Mouse (Mus musculus) adrenal gland, postnatal 4 days (tissue): ENCODE measurements at regions not wholly inside any gene's neighbourhood (a gene's known extent, or its start where the extent isn't known, plus 50 kb on each side); places are given as distances from the start of the nearest gene placed in this dataset.

Source experiments
- DNase-seq, 2 experiments: peaks; one replicate each; pipeline ENCODE4 v3.0.0; 2021 to 2022; ENCODE audit warnings: low spot score in 2 of 2, mixed read lengths in 2 of 2

GRCm38 (mm10) chr6:67152845-67153468 lies 85.0 kb upstream of the Serbp1 start:
- no peak for DNase-seq

- no peak for DNase-seq
These were observed 86.5 kb upstream of the Serbp1 start for GRCm38 (mm10) chr6:67151515-67151914.

GRCm38 (mm10) chr6:67149425-67149824 lies 88.6 kb upstream of the Serbp1 start:
- no peak for DNase-seq

GRCm38 (mm10) chr6:67146708-67147107 lies 91.3 kb upstream of the Serbp1 start:
- no peak for DNase-seq

GRCm38 (mm10) chr6:67145969-67146368 lies 92.0 kb upstream of the Serbp1 start:
- no peak for DNase-seq

- DNase-seq, result no peak
These were observed 92.8 kb upstream of the Serbp1 start for GRCm38 (mm10) chr6:67144946-67145716.

- DNase-seq, result peak in 1 of 2 experiments; percentile 40
These were observed 95.8 kb upstream of the Serbp1 start for GRCm38 (mm10) chr6:67142179-67142578.

GRCm38 (mm10) chr6:67140645-67141250 lies 97.2 kb upstream of the Serbp1 start:
- no peak for DNase-seq

- no peak for DNase-seq
These were observed 99.0 kb upstream of the Serbp1 start for GRCm38 (mm10) chr6:67139012-67139375.

- no peak for DNase-seq
These were observed 99.5 kb upstream of the Serbp1 start for GRCm38 (mm10) chr6:67138302-67139011.

- DNase-seq, result no peak
These were observed 100.2 kb upstream of the Gadd45a start for GRCm38 (mm10) chr6:67137482-67137881.

- DNase-seq, result no peak
These were observed 97.7 kb upstream of the Gadd45a start for GRCm38 (mm10) chr6:67134915-67135314.

GRCm38 (mm10) chr6:67130540-67131301 lies 93.5 kb upstream of the Gadd45a start:
- no peak for DNase-seq

GRCm38 (mm10) chr6:67129626-67130025 lies 92.4 kb upstream of the Gadd45a start:
- no peak for DNase-seq

GRCm38 (mm10) chr6:67128503-67129463 lies 91.5 kb upstream of the Gadd45a start:
- DNase-seq, result no peak

- DNase-seq, result no peak
These were observed 90.5 kb upstream of the Gadd45a start for GRCm38 (mm10) chr6:67127727-67128126.

GRCm38 (mm10) chr6:67125715-67126312 lies 88.6 kb upstream of the Gadd45a start:
- DNase-seq, result no peak

- DNase-seq, result no peak
These were observed 86.8 kb upstream of the Gadd45a start for GRCm38 (mm10) chr6:67124089-67124488.

GRCm38 (mm10) chr6:67123071-67123470 lies 85.8 kb upstream of the Gadd45a start:
- DNase-seq, result no peak
